Mouse (Mus musculus) spleen, postnatal 14 days (tissue): ENCODE results near the gene Tpk1.

ENCODE experiments used
- DNase-seq, 2 experiments: peaks; one replicate each; pipeline ENCODE4 v3.0.0; 2021 to 2022; ENCODE audit warnings: low spot score in 2 of 2

Gene Tpk1

GRCm38 (mm10) chr6:43354562-43355241 is 311.4 kb downstream of the Tpk1 start:
- no peak for DNase-seq

GRCm38 (mm10) chr6:43353446-43353845 is 312.6 kb downstream of the Tpk1 start:
- no peak for DNase-seq

GRCm38 (mm10) chr6:43349083-43349482 is 317.0 kb downstream of the Tpk1 start:
- DNase-seq = no peak

GRCm38 (mm10) chr6:43347637-43348036 is 318.4 kb downstream of the Tpk1 start:
- no peak for DNase-seq

- no peak for DNase-seq
Measured at GRCm38 (mm10) chr6:43343006-43343405, 323.1 kb downstream of the Tpk1 start.

GRCm38 (mm10) chr6:43342386-43342785 is 323.7 kb downstream of the Tpk1 start:
- DNase-seq = no peak

GRCm38 (mm10) chr6:43338804-43339203 is 327.3 kb downstream of the Tpk1 start:
- DNase-seq = no peak

- no peak for DNase-seq
Measured at GRCm38 (mm10) chr6:43337491-43337961, 328.6 kb downstream of the Tpk1 start.

- DNase-seq = no peak
Measured at GRCm38 (mm10) chr6:43335619-43336234, 330.4 kb downstream of the Tpk1 start.

- no peak for DNase-seq
Measured at GRCm38 (mm10) chr6:43333479-43333878, 332.6 kb downstream of the Tpk1 start.

- DNase-seq = no peak
Measured at GRCm38 (mm10) chr6:43312961-43313656, 353.0 kb downstream of the Tpk1 start.

- no peak for DNase-seq
Measured at GRCm38 (mm10) chr6:43312546-43312945, 353.5 kb downstream of the Tpk1 start.

GRCm38 (mm10) chr6:43310071-43310470 is 356.0 kb downstream of the Tpk1 start:
- DNase-seq = no peak

- no peak for DNase-seq
Measured at GRCm38 (mm10) chr6:43309454-43309853, 356.6 kb downstream of the Tpk1 start, which contains the start of gene Nobox. Gene Nobox, minus strand, starts transcription at chr6:43309554.

- no peak for DNase-seq
Measured at GRCm38 (mm10) chr6:43297508-43297850, 368.6 kb downstream of the Tpk1 start.

- DNase-seq = no peak
Measured at GRCm38 (mm10) chr6:43296798-43297507, 369.1 kb downstream of the Tpk1 start.

- DNase-seq = no peak
Measured at GRCm38 (mm10) chr6:43295908-43296307, 370.2 kb downstream of the Tpk1 start.
